Mouse (Mus musculus): ENCODE data around the gene Tenm4. TPM values are rescaled to one million over a fixed set of nuclear protein-coding genes. Genes with fewer than 3 reads are reported as not detected.

The Tenm4 gene
- polyA plus RNA-seq, 1 experiment from 2014 or later, result 5.4 TPM

DNA sequence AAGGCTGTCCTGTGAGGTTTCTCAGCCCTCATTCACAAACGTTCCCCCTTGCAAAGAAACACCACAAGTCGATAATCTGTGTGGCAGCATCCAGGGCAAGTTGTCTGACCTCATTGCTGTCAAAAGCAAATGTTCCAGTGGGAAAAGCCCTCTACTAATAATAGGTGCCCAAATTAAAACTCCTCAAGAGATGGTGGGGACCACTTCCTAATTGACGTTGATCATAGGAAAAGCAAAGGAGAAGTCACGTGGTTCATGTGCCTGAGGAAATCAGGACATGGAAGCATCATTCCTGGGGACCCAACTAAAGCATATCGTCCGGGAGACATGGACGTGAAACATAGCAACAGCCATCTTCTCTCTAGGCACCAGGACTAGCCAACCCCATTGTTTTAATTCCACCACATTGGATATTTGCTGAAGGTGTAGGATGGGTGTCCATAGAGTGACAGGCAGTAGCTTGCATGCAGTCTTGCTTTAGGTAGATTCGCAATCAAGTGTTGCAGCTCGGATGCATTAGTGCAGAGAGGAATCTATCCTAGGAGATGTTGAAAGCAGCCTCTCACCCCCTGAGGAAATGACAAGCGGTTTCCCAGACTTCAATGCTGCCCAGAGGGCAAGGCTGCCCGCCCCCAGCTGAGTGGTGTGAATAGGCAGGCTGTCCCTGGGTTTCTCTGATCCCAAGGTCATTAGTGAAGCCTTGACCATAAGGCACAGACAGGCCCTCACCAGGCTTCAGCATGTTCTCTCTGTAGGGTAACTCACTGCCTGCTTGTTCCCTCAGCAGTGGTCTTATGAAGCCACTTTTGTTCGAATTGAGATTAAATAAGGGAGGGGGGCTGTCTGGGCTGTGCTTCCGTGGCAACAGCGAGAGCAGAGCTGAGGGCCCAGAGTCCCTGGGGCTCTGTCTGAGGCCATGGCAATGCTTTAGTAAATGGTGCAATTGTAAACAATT lies 547.4 kb downstream of the Tenm4 start:
- in situ Hi-C loops (cut with MboI; ENCODE audit: low pct_unique_long_range_greater_than_20kb), result no loop called here
- POLR2A ChIA-PET, result interaction anchor here (0.9 to 1.4 kb wide), 3 partner anchors 10 to 51 kb away, joined by 3 to 4 read pairs (median 3); no protein-coding TSS in a partner anchor
- DNase-seq (ENCODE audit: low read depth, low spot score) (no peak), ATAC-seq (no peak)
- CTCF ChIA-PET, result interaction anchor here (1.5 to 3.8 kb wide), 2 partner anchors 10 to 19 kb away, joined by 3 to 14 read pairs; no protein-coding TSS in a partner anchor
- no peak for TF ChIP-seq CTCF (IDR thresholded peaks at IDR 0.05)
- H3K27me3 ChIP-seq, result no peaks in the 10 kb centered on the region

DNA sequence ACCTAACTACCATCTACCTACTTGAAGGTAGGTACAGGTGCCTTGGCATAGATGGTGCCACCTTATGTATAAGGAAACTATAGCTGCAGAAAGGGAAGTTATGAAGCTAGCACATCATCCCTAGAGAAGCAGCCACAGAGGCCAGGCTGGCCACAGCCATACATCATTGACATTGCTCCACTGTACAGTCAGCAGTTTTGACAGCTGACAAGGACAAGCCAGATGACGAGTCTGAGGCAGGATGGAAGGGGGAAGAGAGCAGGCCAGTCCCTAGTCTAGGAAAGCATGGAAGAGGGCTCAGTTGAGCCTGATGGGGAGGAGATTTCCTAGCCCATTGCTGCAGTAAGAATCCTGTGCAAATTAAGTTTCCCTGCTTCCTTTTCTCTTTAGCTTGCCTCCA lies 548.9 kb downstream of the Tenm4 start:
- in situ Hi-C loops (cut with MboI; ENCODE audit: low pct_unique_long_range_greater_than_20kb), result no loop called here
- CTCF ChIA-PET, result interaction anchor here (0.9 to 3.8 kb wide), 3 partner anchors 11 to 194 kb away, joined by 3 to 14 read pairs (median 3); no protein-coding TSS in a partner anchor

DNA sequence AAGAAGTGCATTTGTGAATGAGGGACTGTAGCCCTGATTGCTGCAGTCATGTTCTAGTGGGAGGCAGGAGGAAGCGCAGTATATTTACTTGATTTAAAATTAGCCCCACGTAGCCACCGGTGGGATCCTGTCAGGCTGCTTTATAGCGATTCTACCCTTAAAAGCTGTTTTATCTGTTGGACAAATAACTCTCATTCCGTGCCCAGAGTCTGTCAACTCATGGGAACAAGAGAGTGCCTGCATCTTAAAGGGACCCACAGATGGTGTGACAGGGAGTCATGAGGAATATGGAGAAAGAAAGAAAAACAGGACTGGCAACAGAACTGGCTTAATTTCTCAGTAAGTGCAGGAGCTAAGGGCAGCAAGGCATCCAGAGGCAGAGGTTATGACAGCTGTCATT lies 549.4 kb downstream of the Tenm4 start:
- no peaks in the 10 kb centered on the region for H3K27me3 ChIP-seq
- ChIA-PET POLR2A (interaction anchor here (0.6 to 1.4 kb wide), 2 partner anchors 10 to 53 kb away, joined by 3 to 4 read pairs; no protein-coding TSS in a partner anchor), CTCF (interaction anchor here (2.2 to 3.8 kb wide), 2 partner anchors 12 to 17 kb away, joined by 7 to 14 read pairs; no protein-coding TSS in a partner anchor)
- ATAC-seq, result no peak
- in situ Hi-C loops (cut with MboI; ENCODE audit: low pct_unique_long_range_greater_than_20kb), result no loop called here
- no peak for TF ChIP-seq CTCF (IDR thresholded peaks at IDR 0.05)
- DNase-seq (ENCODE audit: low read depth, low spot score), result no peak

More for the DNA sequence above, 548.9 kb downstream of the Tenm4 start:
- POLR2A ChIA-PET, result interaction anchor here (1.0 to 1.4 kb wide), 2 partner anchors 16 to 53 kb away, joined by 3 to 4 read pairs; no protein-coding TSS in a partner anchor
- TF ChIP-seq CTCF (IDR thresholded peaks at IDR 0.05), result no peak
- H3K27me3 ChIP-seq, result no peaks in the 10 kb centered on the region
- DNase-seq (ENCODE audit: low read depth, low spot score), result no peak
- ATAC-seq, result no peak

DNA sequence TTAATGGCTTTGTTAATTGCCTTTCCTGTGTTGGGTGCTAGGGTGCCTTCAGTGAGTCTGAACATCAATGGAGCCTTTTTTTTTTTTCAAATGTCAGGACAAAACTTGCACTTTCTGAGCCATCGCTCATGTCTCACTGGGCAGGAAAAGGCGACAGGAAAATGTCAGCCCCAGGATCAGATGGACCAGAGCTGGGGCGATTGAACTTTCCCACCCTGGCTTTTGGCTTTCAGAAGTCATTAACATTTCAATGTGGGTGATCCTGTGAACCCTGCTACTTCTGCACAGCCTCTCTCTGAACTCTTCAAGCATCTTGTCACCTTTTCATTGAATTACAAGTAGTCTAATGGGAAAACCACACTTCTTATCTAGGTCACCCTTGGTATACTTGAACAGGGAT lies 551.8 kb downstream of the Tenm4 start:
- ChIA-PET CTCF (no interaction called here), POLR2A (no interaction called here)
- no peak for ATAC-seq
- in situ Hi-C loops (cut with MboI; ENCODE audit: low pct_unique_long_range_greater_than_20kb), result no loop called here
- H3K27me3 ChIP-seq, result no peaks in the 10 kb centered on the region
- no peak for TF ChIP-seq CTCF (IDR thresholded peaks at IDR 0.05)
- no peak for DNase-seq (ENCODE audit: low read depth, low spot score)

DNA sequence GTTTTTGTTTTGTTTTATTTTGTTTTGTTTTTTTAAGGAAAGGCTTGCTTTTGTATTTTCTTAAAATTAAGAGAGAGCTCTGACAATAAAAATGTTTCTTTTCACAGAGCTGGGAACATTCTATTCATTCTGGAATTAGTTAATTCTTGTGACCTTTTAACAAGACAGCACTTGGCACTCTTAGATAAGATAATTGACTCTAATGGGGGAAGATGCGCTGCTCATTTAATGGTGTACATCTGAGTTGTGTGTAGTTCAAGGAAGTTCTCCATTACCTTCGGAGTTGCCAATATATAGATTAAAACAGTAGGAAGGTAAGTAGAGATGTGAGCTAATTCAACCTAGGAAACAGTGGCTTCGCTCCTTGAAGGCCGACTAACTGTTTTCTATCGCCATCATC lies 554.6 kb downstream of the Tenm4 start:
- in situ Hi-C loops (cut with MboI; ENCODE audit: low pct_unique_long_range_greater_than_20kb), result no loop called here

DNA sequence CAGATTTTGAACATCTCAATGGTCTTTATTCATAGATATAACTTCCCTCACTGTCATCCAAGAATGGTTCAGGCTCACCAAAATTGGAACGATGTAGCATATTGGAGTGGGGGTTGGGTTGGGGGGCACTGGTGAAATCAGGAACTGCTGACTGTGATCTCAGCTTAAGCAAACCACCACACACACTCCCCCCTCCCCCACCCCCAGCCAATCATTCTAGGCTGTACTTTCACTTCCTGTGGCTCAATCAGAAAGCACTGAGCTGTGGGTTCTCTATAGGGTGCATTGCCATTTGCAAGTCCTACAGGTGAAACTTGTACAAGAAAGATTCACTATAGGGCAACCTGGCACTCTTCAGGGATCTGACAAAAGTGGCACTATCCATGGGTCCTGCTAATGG lies 559.3 kb downstream of the Tenm4 start:
- in situ Hi-C loops (cut with MboI; ENCODE audit: low pct_unique_long_range_greater_than_20kb), result no loop called here
- TF ChIP-seq CTCF (IDR thresholded peaks at IDR 0.05), result no peak
- ATAC-seq (no peak), DNase-seq (ENCODE audit: low read depth, low spot score) (no peak)
- ChIA-PET CTCF (no interaction called here), POLR2A (no interaction called here)
- H3K27me3 ChIP-seq, result no peaks in the 10 kb centered on the region

More for the DNA sequence above, 554.6 kb downstream of the Tenm4 start:
- ATAC-seq (no peak), DNase-seq (ENCODE audit: low read depth, low spot score) (no peak)
- no peaks in the 10 kb centered on the region for H3K27me3 ChIP-seq
- ChIA-PET CTCF (interaction anchor here (1.1 kb wide), 1 partner anchor 17 kb away, joined by 3 read pairs; no protein-coding TSS in a partner anchor), POLR2A (no interaction called here)
- no peak for TF ChIP-seq CTCF (IDR thresholded peaks at IDR 0.05)

DNA sequence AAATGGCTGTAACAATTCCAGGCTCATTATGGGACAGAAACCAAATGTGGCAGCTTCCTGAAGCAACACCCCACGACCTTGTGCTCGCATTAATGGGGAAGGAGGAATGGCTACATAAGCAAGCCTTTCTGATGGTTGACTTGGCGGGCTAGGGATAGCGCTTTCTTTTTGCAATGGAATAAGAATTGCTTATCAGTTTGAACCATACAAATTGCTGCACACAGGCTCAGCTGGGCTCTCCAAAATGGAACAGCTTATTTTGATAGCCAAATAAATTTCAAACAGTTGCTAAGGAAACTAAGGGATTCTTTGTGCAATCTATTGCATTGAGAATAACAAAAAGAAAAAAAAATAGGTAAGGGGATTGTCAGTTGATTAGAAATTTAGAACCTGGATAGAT lies 560.9 kb downstream of the Tenm4 start:
- no peaks in the 10 kb centered on the region for H3K27me3 ChIP-seq
- in situ Hi-C loops (cut with MboI; ENCODE audit: low pct_unique_long_range_greater_than_20kb), result no loop called here
- POLR2A ChIA-PET, result no interaction called here
- no peak for ATAC-seq
- CTCF ChIA-PET, result no interaction called here
- no peak for TF ChIP-seq CTCF (IDR thresholded peaks at IDR 0.05)
- DNase-seq (ENCODE audit: low read depth, low spot score), result no peak

DNA sequence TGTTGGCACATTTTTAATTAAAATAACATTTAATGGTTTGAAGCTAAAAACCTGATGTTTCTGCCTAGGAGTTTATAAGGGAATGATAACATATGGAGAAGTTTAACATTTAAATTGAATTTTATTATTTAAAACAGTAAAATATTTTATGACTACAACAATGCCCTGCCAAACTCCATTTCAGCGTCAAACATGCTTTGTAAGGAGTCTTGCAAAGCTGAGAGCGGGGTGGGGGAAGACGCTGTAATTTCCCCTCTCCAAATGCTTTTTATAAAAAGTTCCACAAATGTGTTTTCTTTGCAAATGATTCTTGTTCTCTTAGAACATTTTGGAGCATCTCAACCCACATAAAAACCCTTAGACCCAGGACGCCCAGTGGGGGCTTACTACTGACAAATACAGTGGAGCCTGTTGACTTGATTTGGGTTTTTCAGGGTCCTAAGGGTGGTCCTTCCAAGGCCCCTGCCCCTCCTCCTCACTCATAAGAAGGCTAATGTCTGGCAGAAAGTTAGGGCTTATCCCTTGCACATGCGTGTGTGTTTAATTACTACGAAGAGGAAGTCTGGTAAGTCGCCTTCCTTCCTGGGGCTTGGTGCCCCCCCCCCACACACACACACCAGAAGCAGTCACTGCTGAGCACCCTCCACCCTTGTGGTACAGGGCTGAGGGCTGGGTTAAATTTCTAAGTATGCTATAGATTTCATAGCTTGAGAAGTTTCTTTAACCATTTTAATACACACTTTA lies 563.4 kb downstream of the Tenm4 start:
- ATAC-seq (no peak), DNase-seq (ENCODE audit: low read depth, low spot score) (no peak)
- CTCF ChIA-PET, result no interaction called here
- H3K27me3 ChIP-seq, result no peaks in the 10 kb centered on the region
- in situ Hi-C loops (cut with MboI; ENCODE audit: low pct_unique_long_range_greater_than_20kb), result no loop called here
- POLR2A ChIA-PET, result no interaction called here
- no peak for TF ChIP-seq CTCF (IDR thresholded peaks at IDR 0.05)

DNA sequence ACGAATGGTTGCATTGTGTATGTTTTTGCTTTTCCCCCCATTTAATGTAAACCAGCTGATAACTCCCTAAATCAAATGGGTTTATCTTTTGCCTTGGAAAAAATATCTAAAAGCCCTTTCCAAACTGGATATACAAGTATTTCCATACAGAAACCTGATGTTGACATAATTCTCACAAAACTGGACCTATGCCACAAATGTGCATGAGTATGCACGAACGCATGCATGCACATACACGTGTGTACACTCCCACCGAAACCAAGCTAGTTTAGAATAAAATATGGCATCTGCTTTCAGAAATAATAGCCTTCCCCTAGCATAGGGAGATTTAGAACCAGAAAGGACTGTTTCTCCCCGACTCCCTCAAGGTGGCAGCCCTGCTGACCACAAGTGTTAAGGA lies 569.6 kb downstream of the Tenm4 start:
- ChIA-PET POLR2A (interaction anchor here (1.6 kb wide), 1 partner anchor 9 kb away, joined by 4 read pairs; no protein-coding TSS in a partner anchor), CTCF (no interaction called here)
- in situ Hi-C loops (cut with MboI; ENCODE audit: low pct_unique_long_range_greater_than_20kb), result no loop called here
- H3K27me3 ChIP-seq, result no peaks in the 10 kb centered on the region
- no peak for TF ChIP-seq CTCF (IDR thresholded peaks at IDR 0.05)
- no peak for DNase-seq (ENCODE audit: low read depth, low spot score)
- no peak for ATAC-seq

DNA sequence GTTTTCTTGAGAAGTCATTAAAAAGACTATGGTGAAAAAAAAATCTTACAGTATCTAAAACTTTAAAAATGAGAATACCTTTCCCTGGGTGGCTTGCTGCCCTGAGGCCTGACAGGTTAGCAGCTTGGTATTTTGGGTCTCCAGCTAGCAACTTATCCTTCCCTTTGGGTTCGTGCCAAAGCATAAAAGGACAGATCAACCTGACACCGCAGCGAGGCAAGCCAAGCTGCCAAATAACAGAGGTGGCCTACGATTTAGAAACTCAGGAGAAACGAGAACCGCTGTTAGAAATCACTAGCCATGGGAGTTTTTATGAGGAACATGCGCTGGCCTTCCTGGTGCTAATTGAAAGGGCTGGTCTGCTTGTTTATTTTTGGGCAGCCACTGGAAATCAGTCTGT lies 571.2 kb downstream of the Tenm4 start:
- in situ Hi-C loops (cut with MboI; ENCODE audit: low pct_unique_long_range_greater_than_20kb), result no loop called here
- CTCF ChIA-PET, result interaction anchor here (1.2 kb wide), 1 partner anchor 17 kb away, joined by 3 read pairs; no protein-coding TSS in a partner anchor
- POLR2A ChIA-PET, result no interaction called here
- ATAC-seq (no peak), DNase-seq (ENCODE audit: low read depth, low spot score) (no peak)
- no peaks in the 10 kb centered on the region for H3K27me3 ChIP-seq
- no peak for TF ChIP-seq CTCF (IDR thresholded peaks at IDR 0.05)

Data from Patski (cell line).